Mouse (Mus musculus) kidney, postnatal 4 days (tissue): ENCODE measurements at regions not wholly inside any gene's neighbourhood (a gene's known extent, or its start where the extent isn't known, plus 50 kb on each side); places are given as distances from the start of the nearest gene placed in this dataset.

Source experiments
- DNase-seq, 2 experiments: peaks; one replicate each; pipeline ENCODE4 v3.0.0; 2021; ENCODE audit warnings: mixed read lengths in 2 of 2

DNA sequence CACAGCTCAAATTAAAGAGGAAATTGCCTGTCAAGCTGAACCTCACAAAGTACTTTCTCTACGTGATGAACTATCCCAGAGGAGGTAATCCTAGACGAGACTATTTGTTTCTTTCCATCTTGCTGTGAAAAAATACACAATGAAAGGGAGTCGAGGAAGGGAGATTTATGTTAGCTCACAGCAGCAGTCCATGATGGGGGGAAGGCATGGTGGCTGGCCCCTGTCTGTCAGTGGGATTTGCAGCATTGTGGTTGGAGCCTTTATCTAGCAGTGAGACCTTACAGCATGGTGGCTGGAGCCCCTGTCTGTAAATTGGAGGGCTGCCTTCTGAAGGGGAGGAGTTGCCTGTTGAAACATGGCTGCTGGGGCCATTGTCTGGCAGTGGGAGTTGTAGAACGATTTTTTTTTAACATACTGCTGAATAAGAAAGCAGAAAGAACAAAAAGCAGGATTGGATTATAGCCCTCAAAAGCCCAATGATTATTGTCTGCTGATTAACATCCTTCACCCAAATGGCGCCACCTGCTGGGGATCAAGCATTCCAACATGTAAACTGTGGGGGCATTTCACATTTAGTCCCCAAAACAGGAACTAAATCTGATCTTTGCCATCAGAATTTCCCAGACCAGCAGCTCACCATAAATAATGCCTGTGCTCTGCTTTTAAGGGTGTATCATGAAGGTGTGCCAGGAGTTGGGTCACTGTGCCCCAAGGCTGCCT lies 54.0 kb upstream of the Ripor2 start:
- DNase-seq = peak; percentile 46 to 54
